Mouse (Mus musculus): Measurements from ENCODE around the gene Fnip2.

DNA sequence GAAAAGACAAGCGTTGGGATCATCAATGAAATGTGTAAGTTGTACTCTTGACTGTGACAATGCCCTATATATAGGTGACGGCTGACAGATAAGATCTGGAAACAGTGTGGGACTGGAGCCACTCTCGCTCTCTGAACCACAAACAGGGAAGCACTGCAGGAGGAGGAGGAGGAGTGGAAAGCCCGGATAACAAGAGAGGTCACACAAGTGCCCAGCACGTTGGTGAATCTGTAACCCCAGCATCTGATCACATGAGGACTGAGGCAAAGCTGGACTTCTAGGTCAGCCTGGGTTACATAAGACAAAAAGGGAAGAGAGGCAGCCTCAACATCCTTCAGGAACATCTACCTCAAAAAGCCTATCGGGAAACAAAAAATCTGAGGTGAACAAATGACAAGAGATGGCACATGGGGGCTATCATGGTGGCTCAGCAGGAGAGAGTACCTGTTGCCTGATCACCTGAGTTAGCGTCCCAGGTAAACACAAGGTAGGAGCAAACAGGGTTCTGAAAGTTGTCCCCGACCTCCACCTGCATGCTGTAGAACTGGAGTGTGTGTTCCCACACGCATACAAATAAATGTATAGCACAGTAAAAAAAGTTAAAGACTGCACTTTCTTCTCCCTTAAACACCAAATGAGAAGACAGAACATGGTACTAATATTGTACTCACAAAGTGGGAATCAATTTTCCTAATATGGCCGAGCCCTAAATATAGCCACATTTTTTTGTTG is 2.6 kb downstream of the Fnip2 start:
- TF ChIP-seq MAFK (IDR thresholded peaks at IDR 0.05; ENCODE audit: insufficient read depth, low read depth, low read length): no peak
- no peak for TF ChIP-seq HCFC1 (IDR thresholded peaks at IDR 0.05; ENCODE audit: borderline replicate concordance, insufficient read depth, low read length)
- TF ChIP-seq ZNF384 (IDR thresholded peaks at IDR 0.05; ENCODE audit: low read depth, low read length): no peak
- no peak for TF ChIP-seq CHD2 (IDR thresholded peaks at IDR 0.05; ENCODE audit: low read depth, low read length)
